Mouse (Mus musculus) intestine, postnatal 0 days (tissue): ENCODE data around the gene Nit2. TPM values are rescaled to one million over a fixed set of nuclear protein-coding genes. Genes with fewer than 3 reads are reported as not detected.
A peak's percentile ranks its signal among the peaks of the same experiment; 100 is the strongest.

ENCODE experiments used
- ATAC-seq: fragments of 200-750 bp; cut with Nextera tagmentation; 2 replicates; pipeline ENCODE4 v1.8.0; 2017; ENCODE audit warnings: mild to moderate bottlenecking, moderate TSS enrichment, moderate library complexity
- H3K27ac ChIP-seq: fragments of 300-500 bp; sonication (generic); 2 replicates; pipeline ENCODE4 v1.5.1; 2014; ENCODE audit warnings: mild to moderate bottlenecking, low read depth, low read length, moderate library complexity
- H3K27me3 ChIP-seq: fragments of 300-500 bp; sonication (generic); replicated peaks from 2 replicates; pipeline ENCODE4 v1.6.1; 2014; ENCODE audit warnings: low read length, mixed read lengths; ENCODE audit not compliant: control insufficient read depth, insufficient read depth
- H3K36me3 ChIP-seq: fragments of 300-500 bp; sonication (generic); 2 replicates; pipeline ENCODE4 v1.6.1; 2014; ENCODE audit warnings: mild to moderate bottlenecking, moderate library complexity; ENCODE audit not compliant: control insufficient read depth, insufficient read depth
- H3K4me1 ChIP-seq: fragments of 300-500 bp; sonication (generic); replicated peaks from 2 replicates; pipeline ENCODE4 v1.6.1; 2014; ENCODE audit warnings: antibody characterized with exemption, low read length, mixed read lengths; ENCODE audit not compliant: control insufficient read depth, insufficient read depth
- H3K4me2 ChIP-seq: fragments of 300-500 bp; sonication (generic); replicated peaks from 2 replicates; pipeline ENCODE4 v1.6.1; 2014; ENCODE audit warnings: low read depth, mild to moderate bottlenecking, moderate library complexity
- H3K4me3 ChIP-seq: fragments of 300-500 bp; sonication (generic); 2 replicates; pipeline ENCODE4 v1.5.1; 2014; ENCODE audit warnings: low read depth, low read length
- H3K9ac ChIP-seq: fragments of 300-500 bp; sonication (generic); 2 replicates; pipeline ENCODE4 v1.6.1; 2014; ENCODE audit warnings: mild to moderate bottlenecking, low read depth, low read length
- H3K9me3 ChIP-seq: fragments of 300-500 bp; sonication (generic); 2 replicates; pipeline ENCODE4 v1.6.1; 2016; ENCODE audit warnings: mixed run types; ENCODE audit not compliant: control insufficient read depth
- CTCF ChIP-seq: sonication (generic); IDR thresholded peaks from 2 replicates; pipeline ENCODE4 v1.5.1; 2016; ENCODE audit warnings: low read depth, mild to moderate bottlenecking, control low read depth, antibody characterized with exemption, moderate library complexity
- WGBS: fragments of 180-500 bp; shearing (Covaris S2); extraction: QIAGEN DNeasy Blood & Tissue Kit; methylation state at CpG from one replicate; pipeline ENCODE4 v1.1.7; 2014; 5-methylcytosine and 5-hydroxymethylcytosine counted together
- polyA plus RNA-seq: library from polyadenylated mRNA; unstranded; fragments of >200 nt; fragmentation: Nextera tagmentation; extraction: Ambion mirVana; gene quantifications from 2 replicates; pipeline ENCODE4 v1.2.1, GENCODE M21; 2015

Nit2 gene
- polyA plus RNA-seq, 1 experiment from 2014 or later = 46.2 TPM

GRCm38 (mm10) chr16:57130752-57131400 is 36.3 kb downstream of the Nit2 start:
- no peak for TF ChIP-seq CTCF
- Histone ChIP-seq H3K9me3 (no peaks in the 10 kb centered on the region), H3K4me2 (peak overlapping the region; percentile 18; the same call in 1 of the 2 replicates), H3K27me3 (no peaks in the 10 kb centered on the region), H3K9ac (no peak overlapping the region), H3K36me3 (peaks cover 20% of the 10 kb centered on the region; the same call in 1 of the 2 replicates), H3K4me1 (peaks cover 11% of the 10 kb centered on the region), H3K4me3 (no peak overlapping the region), H3K27ac (peak overlapping the region; percentile 29; the same call in 1 of the 2 replicates)
- 47% methylated on average over 3 of the region's 3 CpGs for WGBS
- ATAC-seq = peak; percentile 76

- no peak overlapping the region; the same call in 1 of the 2 replicates for H3K27ac ChIP-seq
- no peaks in the 10 kb centered on the region for H3K36me3 ChIP-seq
- H3K4me3 ChIP-seq = no peak overlapping the region
- no peak for TF ChIP-seq CTCF
- peaks cover 11% of the 10 kb centered on the region for H3K4me1 ChIP-seq
- 31% methylated on average over 2 of the region's 2 CpGs for WGBS
- H3K4me2 ChIP-seq = peak overlapping the region; percentile 24; the same call in 1 of the 2 replicates
- no peak overlapping the region for H3K9ac ChIP-seq
- no peaks in the 10 kb centered on the region for H3K9me3 ChIP-seq
- ATAC-seq = no peak
- no peaks in the 10 kb centered on the region for H3K27me3 ChIP-seq
These were observed 39.3 kb downstream of the Nit2 start for GRCm38 (mm10) chr16:57127825-57128224.

GRCm38 (mm10) chr16:57126268-57126667 is 40.9 kb downstream of the Nit2 start:
- 53% methylated on average over 4 of the region's 4 CpGs for WGBS
- no peak overlapping the region for H3K4me3 ChIP-seq
- no peak overlapping the region for H3K4me2 ChIP-seq
- H3K27me3 ChIP-seq = no peaks in the 10 kb centered on the region
- no peaks in the 10 kb centered on the region for H3K36me3 ChIP-seq
- no peaks in the 10 kb centered on the region for H3K9me3 ChIP-seq
- no peaks in the 10 kb centered on the region; the same call in 1 of the 2 replicates for H3K4me1 ChIP-seq
- no peak overlapping the region for H3K27ac ChIP-seq
- no peak for ATAC-seq
- TF ChIP-seq CTCF = no peak
- no peak overlapping the region for H3K9ac ChIP-seq

GRCm38 (mm10) chr16:57122682-57123445 is 44.3 kb downstream of the Nit2 start:
- TF ChIP-seq CTCF = no peak
- Histone ChIP-seq H3K9me3 (no peaks in the 10 kb centered on the region), H3K4me3 (peak overlapping the region; percentile 97), H3K36me3 (no peaks in the 10 kb centered on the region), H3K9ac (peak overlapping the region; percentile 96), H3K27ac (no peak overlapping the region), H3K4me2 (peak overlapping the region; percentile 84), H3K4me1 (no peaks in the 10 kb centered on the region; the same call in 1 of the 2 replicates), H3K27me3 (no peaks in the 10 kb centered on the region)
- no peak for ATAC-seq
- 19% methylated on average over 6 of the region's 6 CpGs for WGBS

GRCm38 (mm10) chr16:57121816-57122415 is 45.2 kb downstream of the Nit2 start:
- H3K27me3 ChIP-seq = no peaks in the 10 kb centered on the region
- no peak for TF ChIP-seq CTCF
- H3K27ac ChIP-seq = peak overlapping the region; percentile 97
- ATAC-seq = peak; percentile 19
- no peaks in the 10 kb centered on the region for H3K36me3 ChIP-seq
- H3K4me3 ChIP-seq = peak overlapping the region; percentile 97
- H3K9ac ChIP-seq = peak overlapping the region; percentile 96
- peak overlapping the region; percentile 84 for H3K4me2 ChIP-seq
- H3K9me3 ChIP-seq = no peaks in the 10 kb centered on the region
- WGBS = under 1% methylated on average over 59 of the region's 59 CpGs
- no peaks in the 10 kb centered on the region for H3K4me1 ChIP-seq
